Mouse (Mus musculus): ENCODE measurements around the gene Eps15l1. TPM values are rescaled to one million over a fixed set of nuclear protein-coding genes. Genes with fewer than 3 reads are reported as not detected.

The Eps15l1 gene
- polyA plus RNA-seq, 1 experiment from 2014 or later = 71.8 TPM

GRCm38 (mm10) chr8:72349838-72350237 lies 71.4 kb downstream of the Eps15l1 start:
- peaks cover 71% of the 10 kb centered on the region for H3K36me3 ChIP-seq
- 91% methylated on average over 9 of the region's 9 CpGs for WGBS
- no peaks in the 10 kb centered on the region for H3K9me3 ChIP-seq
- H3K9ac ChIP-seq (replicated peaks) = no peak overlapping the region
- no peak overlapping the region for H3K4me2 ChIP-seq
- H3K27ac ChIP-seq = no peak overlapping the region
- no peaks in the 10 kb centered on the region for H3K4me1 ChIP-seq (replicated peaks)
- ATAC-seq (ENCODE audit: insufficient number of reproducible peaks, insufficient read depth, low FRiP score, low TSS enrichment, low read depth) = no peak
- no peaks in the 10 kb centered on the region for H3K27me3 ChIP-seq
- no peak overlapping the region for H3K4me3 ChIP-seq (replicated peaks)

- ATAC-seq (ENCODE audit: insufficient number of reproducible peaks, insufficient read depth, low FRiP score, low TSS enrichment, low read depth) = no peak
- H3K27me3 ChIP-seq = no peaks in the 10 kb centered on the region
- no peak overlapping the region for H3K4me2 ChIP-seq
- no peaks in the 10 kb centered on the region for H3K9me3 ChIP-seq
- H3K36me3 ChIP-seq = peaks cover 70% of the 10 kb centered on the region
- H3K27ac ChIP-seq = no peak overlapping the region
- no peak overlapping the region for H3K4me3 ChIP-seq (replicated peaks)
- no peak overlapping the region for H3K9ac ChIP-seq (replicated peaks)
- 78% methylated on average over 1 of the region's 1 CpGs for WGBS
- H3K4me1 ChIP-seq (replicated peaks) = no peaks in the 10 kb centered on the region
These were observed 72.3 kb downstream of the Eps15l1 start for GRCm38 (mm10) chr8:72348956-72349355.

DNA sequence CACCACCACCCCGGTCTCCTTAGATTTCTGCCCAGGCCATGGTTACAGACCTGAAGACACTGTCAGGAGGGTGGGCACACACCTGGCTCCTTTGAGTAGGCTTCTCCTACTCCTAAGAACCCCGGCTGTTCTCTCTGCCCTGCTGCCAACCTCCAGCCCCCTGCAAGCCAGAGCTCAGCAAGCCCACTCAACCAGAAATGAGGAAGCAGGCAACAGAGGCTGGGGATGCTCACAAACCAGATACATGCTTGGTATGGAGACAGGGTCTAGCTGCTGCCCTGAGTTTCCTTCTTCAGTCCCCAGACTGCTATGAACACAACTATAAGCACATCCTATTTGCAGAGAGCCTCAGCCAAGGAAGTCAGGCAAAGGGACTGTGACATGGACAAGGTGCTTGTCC lies 73.1 kb downstream of the Eps15l1 start:
- peaks cover 69% of the 10 kb centered on the region for H3K36me3 ChIP-seq
- 89% methylated on average over 2 of the region's 2 CpGs for WGBS
- H3K9ac ChIP-seq (replicated peaks) = no peak overlapping the region
- no peak overlapping the region; the same call in 1 of the 2 replicates for H3K27ac ChIP-seq
- no peak for ATAC-seq (ENCODE audit: insufficient number of reproducible peaks, insufficient read depth, low FRiP score, low TSS enrichment, low read depth)
- H3K4me3 ChIP-seq (replicated peaks) = no peak overlapping the region
- H3K4me2 ChIP-seq = no peak overlapping the region
- H3K27me3 ChIP-seq = no peaks in the 10 kb centered on the region
- H3K4me1 ChIP-seq (replicated peaks) = no peaks in the 10 kb centered on the region
- H3K9me3 ChIP-seq = no peaks in the 10 kb centered on the region

DNA sequence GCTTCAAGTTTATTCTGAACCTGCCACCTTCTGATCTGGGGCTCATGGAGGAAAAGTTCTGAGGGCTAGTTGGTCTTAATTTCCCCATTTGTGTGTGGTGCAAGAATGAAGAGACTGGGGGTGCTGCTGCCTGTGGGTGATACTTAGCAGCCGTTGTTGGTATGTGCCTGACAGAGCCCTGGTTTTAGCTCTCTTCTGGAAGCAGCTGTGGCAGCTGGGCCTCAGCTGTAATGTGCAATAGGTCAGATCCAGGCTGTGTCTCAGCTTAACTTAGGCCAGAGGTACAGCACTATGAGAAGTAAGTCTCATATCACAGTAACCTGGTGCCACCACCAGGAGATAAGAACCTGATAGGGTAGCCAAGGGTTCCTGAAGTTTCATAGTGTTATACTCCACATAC lies 73.7 kb downstream of the Eps15l1 start:
- Histone ChIP-seq H3K4me3 (replicated peaks) (no peak overlapping the region), H3K9me3 (no peaks in the 10 kb centered on the region), H3K9ac (replicated peaks) (no peak overlapping the region), H3K27ac (no peak overlapping the region), H3K36me3 (peaks cover 67% of the 10 kb centered on the region), H3K27me3 (no peaks in the 10 kb centered on the region), H3K4me2 (no peak overlapping the region), H3K4me1 (replicated peaks) (no peaks in the 10 kb centered on the region)
- 92% methylated on average over 1 of the region's 1 CpGs for WGBS
- ATAC-seq (ENCODE audit: insufficient number of reproducible peaks, insufficient read depth, low FRiP score, low TSS enrichment, low read depth) = no peak

DNA sequence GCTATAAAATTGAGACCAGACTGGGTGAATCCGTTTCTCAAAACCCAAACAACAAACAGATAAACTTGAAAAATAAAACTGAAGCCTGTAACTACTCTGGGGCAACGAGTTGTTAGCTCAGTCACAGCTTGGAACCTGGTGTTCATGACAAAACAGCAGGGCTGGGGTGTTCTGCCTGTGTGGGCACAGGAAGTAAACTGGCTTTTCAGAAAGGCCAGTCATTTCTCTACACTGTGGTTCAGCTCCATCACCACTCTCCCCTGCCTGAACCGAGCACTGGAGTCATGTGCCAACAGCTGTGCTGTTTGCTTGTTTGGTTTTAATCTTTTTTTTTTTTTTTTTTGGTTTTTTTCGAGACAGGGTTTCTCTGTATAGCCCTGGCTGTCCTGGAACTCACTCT lies 77.5 kb downstream of the Eps15l1 start:
- Histone ChIP-seq H3K27ac (no peak overlapping the region), H3K9me3 (no peaks in the 10 kb centered on the region), H3K27me3 (no peaks in the 10 kb centered on the region), H3K4me2 (no peak overlapping the region), H3K9ac (replicated peaks) (no peak overlapping the region), H3K36me3 (peaks cover 89% of the 10 kb centered on the region), H3K4me3 (replicated peaks) (no peak overlapping the region), H3K4me1 (replicated peaks) (no peaks in the 10 kb centered on the region)
- no peak for ATAC-seq (ENCODE audit: insufficient number of reproducible peaks, insufficient read depth, low FRiP score, low TSS enrichment, low read depth)
- 80% methylated on average over 4 of the region's 4 CpGs for WGBS

GRCm38 (mm10) chr8:72342556-72343300 lies 78.5 kb downstream of the Eps15l1 start:
- Histone ChIP-seq H3K4me1 (replicated peaks) (no peaks in the 10 kb centered on the region), H3K27me3 (no peaks in the 10 kb centered on the region), H3K4me3 (replicated peaks) (no peak overlapping the region), H3K27ac (no peak overlapping the region), H3K9me3 (no peaks in the 10 kb centered on the region), H3K36me3 (peaks cover 91% of the 10 kb centered on the region), H3K4me2 (no peak overlapping the region), H3K9ac (replicated peaks) (no peak overlapping the region)
- no peak for ATAC-seq (ENCODE audit: insufficient number of reproducible peaks, insufficient read depth, low FRiP score, low TSS enrichment, low read depth)
- WGBS = 94% methylated on average over 5 of the region's 5 CpGs

- Histone ChIP-seq H3K4me1 (replicated peaks) (0 out of 2 replicates have a peak, but pooled peaks cover 4% of the 10 kb centered on the region), H3K9ac (replicated peaks) (no peak overlapping the region), H3K4me3 (replicated peaks) (no peak overlapping the region), H3K36me3 (peaks cover 68% of the 10 kb centered on the region), H3K4me2 (no peak overlapping the region), H3K9me3 (no peaks in the 10 kb centered on the region), H3K27ac (no peak overlapping the region), H3K27me3 (no peaks in the 10 kb centered on the region)
- no peak for ATAC-seq (ENCODE audit: insufficient number of reproducible peaks, insufficient read depth, low FRiP score, low TSS enrichment, low read depth)
These were observed 84.2 kb downstream of the Eps15l1 start for GRCm38 (mm10) chr8:72337034-72337433.

DNA sequence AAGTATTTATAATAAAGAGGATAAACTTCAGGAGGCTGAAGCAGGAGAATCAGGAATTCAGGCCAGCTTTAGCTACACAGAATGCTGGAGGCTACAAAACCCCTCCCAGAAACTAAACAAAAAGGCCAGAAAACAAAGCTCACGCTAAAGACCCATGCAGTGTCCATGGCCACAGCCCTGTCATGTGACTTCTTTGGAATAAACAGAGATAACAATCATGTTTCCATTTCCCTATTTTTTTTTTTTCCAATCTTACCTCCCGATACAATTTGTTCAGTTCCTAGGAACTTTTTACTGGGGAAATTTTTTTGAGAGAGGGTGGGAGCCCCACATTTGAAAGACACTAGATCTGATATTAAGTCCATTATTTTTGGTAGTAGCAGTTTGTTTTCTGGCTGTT lies 85.0 kb downstream of the Eps15l1 start:
- no peak overlapping the region for H3K9ac ChIP-seq (replicated peaks)
- WGBS = 90% methylated on average over 2 of the region's 2 CpGs
- H3K4me2 ChIP-seq = no peak overlapping the region
- H3K4me3 ChIP-seq (replicated peaks) = no peak overlapping the region
- ATAC-seq (ENCODE audit: insufficient number of reproducible peaks, insufficient read depth, low FRiP score, low TSS enrichment, low read depth) = no peak
- H3K27ac ChIP-seq = no peak overlapping the region
- no peaks in the 10 kb centered on the region for H3K9me3 ChIP-seq
- 0 out of 2 replicates have a peak, but pooled peaks cover 4% of the 10 kb centered on the region for H3K4me1 ChIP-seq (replicated peaks)
- H3K36me3 ChIP-seq = peaks cover 61% of the 10 kb centered on the region
- no peaks in the 10 kb centered on the region for H3K27me3 ChIP-seq

DNA sequence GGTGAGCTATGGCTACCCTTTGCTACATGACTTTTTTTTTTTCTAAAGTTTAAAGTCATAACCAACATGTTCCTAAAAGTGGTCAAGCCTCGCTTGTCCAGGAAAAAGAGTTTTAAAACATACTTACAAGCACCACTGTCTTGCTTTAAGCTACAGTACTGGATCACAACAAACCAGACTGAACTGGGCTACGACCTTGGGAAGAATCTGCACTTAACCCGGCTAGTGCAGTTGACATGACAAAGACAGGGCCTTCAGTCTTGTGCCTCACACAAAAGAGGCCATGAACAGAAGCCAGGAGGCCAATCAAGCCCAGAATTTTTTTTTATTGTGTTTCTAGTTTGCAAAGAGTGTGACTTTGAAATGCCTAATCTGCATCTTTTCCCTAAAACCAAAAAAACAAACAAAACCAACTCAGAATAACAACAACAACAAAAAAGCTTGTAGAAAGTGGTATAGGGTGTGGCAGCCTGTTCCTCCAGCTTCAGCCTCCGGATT lies 87.1 kb downstream of the Eps15l1 start:
- ATAC-seq (ENCODE audit: insufficient number of reproducible peaks, insufficient read depth, low FRiP score, low TSS enrichment, low read depth) = no peak
- WGBS = 80% methylated on average over 4 of the region's 4 CpGs
- H3K4me3 ChIP-seq (replicated peaks) = no peak overlapping the region
- H3K4me2 ChIP-seq = no peak overlapping the region
- 0 out of 2 replicates have a peak, but pooled peaks cover 4% of the 10 kb centered on the region for H3K4me1 ChIP-seq (replicated peaks)
- no peaks in the 10 kb centered on the region for H3K9me3 ChIP-seq
- peaks cover 40% of the 10 kb centered on the region for H3K36me3 ChIP-seq
- H3K27me3 ChIP-seq = no peaks in the 10 kb centered on the region
- H3K27ac ChIP-seq = no peak overlapping the region
- no peak overlapping the region for H3K9ac ChIP-seq (replicated peaks)

DNA sequence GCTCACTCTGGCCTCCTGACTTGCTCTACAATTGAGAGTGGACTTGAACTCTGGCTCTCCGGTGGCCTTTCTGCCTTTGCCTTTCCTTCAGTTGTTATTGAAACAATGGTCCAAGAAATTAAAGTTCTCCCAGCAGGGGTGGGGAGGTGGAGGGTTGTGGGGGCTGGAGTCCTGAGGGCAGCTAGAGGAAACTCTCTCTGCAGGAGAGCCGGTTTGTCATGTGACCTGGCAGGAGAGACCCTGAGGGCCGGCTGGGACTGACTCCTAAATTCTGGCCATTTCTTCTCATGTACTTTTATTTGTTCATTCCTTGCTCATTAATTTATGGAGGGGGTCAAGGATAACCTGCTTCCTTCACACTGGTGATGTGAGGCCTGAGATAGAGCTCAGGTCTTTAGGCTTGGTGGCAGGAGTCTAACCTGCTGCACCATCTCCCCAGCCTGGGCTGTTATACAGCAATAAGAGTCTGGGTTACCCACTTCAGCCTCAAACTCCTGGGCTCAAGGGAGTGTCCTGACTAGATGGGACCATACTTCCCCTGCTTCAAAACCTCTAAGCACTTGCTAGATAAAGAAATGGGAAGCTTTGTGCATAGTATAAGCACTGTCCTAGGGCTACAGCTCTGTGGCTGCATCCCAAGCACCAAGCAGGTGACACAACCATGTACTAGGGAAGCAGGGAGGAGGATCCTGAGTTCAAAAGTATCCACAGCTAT lies 87.7 kb downstream of the Eps15l1 start:
- Histone ChIP-seq H3K4me2 (no peak overlapping the region), H3K27ac (0 out of 2 replicates have a peak overlapping the region, but pooled peaks have one; percentile 17), H3K4me1 (replicated peaks) (0 out of 2 replicates have a peak, but pooled peaks cover 4% of the 10 kb centered on the region), H3K9me3 (no peaks in the 10 kb centered on the region), H3K9ac (replicated peaks) (no peak overlapping the region), H3K27me3 (no peaks in the 10 kb centered on the region), H3K36me3 (peaks cover 34% of the 10 kb centered on the region), H3K4me3 (replicated peaks) (no peak overlapping the region)
- WGBS = 35% methylated on average over 3 of the region's 3 CpGs
- no peak for ATAC-seq (ENCODE audit: insufficient number of reproducible peaks, insufficient read depth, low FRiP score, low TSS enrichment, low read depth)

- no peak overlapping the region for H3K9ac ChIP-seq (replicated peaks)
- no peaks in the 10 kb centered on the region for H3K9me3 ChIP-seq
- 93% methylated on average over 4 of the region's 4 CpGs for WGBS
- H3K4me3 ChIP-seq (replicated peaks) = no peak overlapping the region
- no peaks in the 10 kb centered on the region for H3K27me3 ChIP-seq
- no peak overlapping the region for H3K27ac ChIP-seq
- no peak for ATAC-seq (ENCODE audit: insufficient number of reproducible peaks, insufficient read depth, low FRiP score, low TSS enrichment, low read depth)
- H3K36me3 ChIP-seq = peaks cover 16% of the 10 kb centered on the region
- no peak overlapping the region for H3K4me2 ChIP-seq
- 0 out of 2 replicates have a peak, but pooled peaks cover 4% of the 10 kb centered on the region for H3K4me1 ChIP-seq (replicated peaks)
These were observed 89.6 kb downstream of the Eps15l1 start for GRCm38 (mm10) chr8:72331631-72332030.

All from limb, embryonic 12.5 days (tissue).